ENCODE assay signal across 24 mouse cellular contexts in the genomic region with DNA sequence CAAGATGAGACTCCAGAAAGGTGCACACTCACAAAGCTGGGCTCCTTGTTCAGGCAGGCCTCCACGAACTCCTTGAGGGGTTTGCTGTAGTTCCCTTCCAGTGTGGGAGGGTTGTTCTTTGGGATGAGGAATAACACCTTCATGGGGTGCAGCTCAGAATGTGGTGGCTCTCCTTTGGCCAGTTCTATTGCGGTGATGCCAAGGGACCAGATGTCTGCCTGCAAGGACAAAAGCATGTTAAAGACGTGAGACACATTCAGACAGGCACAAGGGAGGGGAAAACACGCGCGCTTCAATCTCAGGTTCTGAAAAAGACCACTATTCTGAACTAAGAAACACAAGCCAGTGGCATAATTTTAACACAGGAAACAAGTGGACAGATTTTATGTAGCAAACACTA.
"Had no signal": no experiment of that assay in that cellular context is flagged by ENCODE, and none has a peak within 500 bp of the region (broad histone marks: within the 10 kb centered on the region; RNA-seq: fewer than 3 reads in every experiment).

No protein-coding gene starts in this region.

- H3K9me3 ChIP-seq: embryonic facial prominence, embryonic 10.5 days; embryonic facial prominence, embryonic 12.5 days; embryonic facial prominence, embryonic 13.5 days; embryonic facial prominence, embryonic 15.5 days; forebrain, embryonic 10.5 days; heart, embryonic 10.5 days; heart, embryonic 12.5 days had no signal

- H3K4me2 ChIP-seq: embryonic facial prominence, embryonic 12.5 days; embryonic facial prominence, embryonic 13.5 days; embryonic facial prominence, embryonic 15.5 days; heart, embryonic 11.5 days; heart, embryonic 12.5 days had no signal

- ATAC-seq: forebrain, postnatal 0 days had no signal

- H3K4me1 ChIP-seq: embryonic facial prominence, embryonic 10.5 days; embryonic facial prominence, embryonic 12.5 days; embryonic facial prominence, embryonic 13.5 days; embryonic facial prominence, embryonic 15.5 days; forebrain, embryonic 10.5 days had no signal

- H3K9ac ChIP-seq: embryonic facial prominence, embryonic 12.5 days; embryonic facial prominence, embryonic 13.5 days; embryonic facial prominence, embryonic 15.5 days; forebrain, postnatal 0 days; heart, embryonic 12.5 days had no signal

- H3K27ac ChIP-seq: embryonic facial prominence, embryonic 10.5 days; embryonic facial prominence, embryonic 12.5 days; embryonic facial prominence, embryonic 13.5 days; embryonic facial prominence, embryonic 15.5 days; forebrain, embryonic 10.5 days; gastrocnemius, adult 2 months; heart, adult 2 months; heart, embryonic 10.5 days had no signal

- H3K27me3 ChIP-seq: embryonic facial prominence, embryonic 12.5 days; embryonic facial prominence, embryonic 13.5 days; embryonic facial prominence, embryonic 15.5 days; heart, embryonic 12.5 days had no signal

- H3K4me3 ChIP-seq: embryonic facial prominence, embryonic 10.5 days; embryonic facial prominence, embryonic 12.5 days; embryonic facial prominence, embryonic 13.5 days; embryonic facial prominence, embryonic 15.5 days; erythroblast, embryonic 14.5 days; forebrain, embryonic 10.5 days; gastrocnemius, adult 2 months; heart, adult 2 months; heart, embryonic 10.5 days; heart, embryonic 12.5 days had no signal

- DNase-seq: cerebellum, adult 2 months; cerebellum, adult 8-10 months; cerebellum, adult 9-10 months; cerebellum, adult 9-11 months; cerebellum, postnatal 36 days; embryo, embryonic 11 days; forebrain, postnatal 0 days; gastrocnemius, adult 2 months; gastrocnemius, postnatal 10 days; gastrocnemius, postnatal 14 days; gastrocnemius, postnatal 25 days; gastrocnemius, postnatal 36 days; heart, adult 11 months; heart, adult 18-20 months; heart, adult 2 months had no signal
